Mouse (Mus musculus) kidney, postnatal 0 days (tissue): ENCODE measurements around the gene Tomm20. TPM values are rescaled to one million over a fixed set of nuclear protein-coding genes. Genes with fewer than 3 reads are reported as not detected.

Experiments used
- ATAC-seq: fragments of 200-750 bp; cut with Nextera tagmentation; replicated peaks from 2 replicates; pipeline ENCODE4 v1.8.0; 2017; ENCODE audit warnings: low read depth, moderate number of reproducible peaks, moderate TSS enrichment, moderate library complexity; ENCODE audit not compliant: low FRiP score
- DNase-seq: peaks from one replicate; pipeline ENCODE4 v3.0.0-alpha.2; 2016; ENCODE audit warnings: low spot score
- H3K27ac ChIP-seq: fragments of 300-500 bp; sonication (generic); 2 replicates; pipeline ENCODE4 v1.5.1; 2014; ENCODE audit warnings: mild to moderate bottlenecking
- H3K27me3 ChIP-seq: fragments of 300-500 bp; sonication (generic); 2 replicates; pipeline ENCODE4 v1.6.1; 2014; ENCODE audit warnings: low read length, mixed read lengths; ENCODE audit not compliant: insufficient read depth
- H3K36me3 ChIP-seq: fragments of 300-500 bp; sonication (generic); 2 replicates; pipeline ENCODE4 v1.6.1; 2014; ENCODE audit warnings: low read length, mixed read lengths; ENCODE audit not compliant: insufficient read depth
- H3K4me1 ChIP-seq: fragments of 300-500 bp; sonication (generic); replicated peaks from 2 replicates; pipeline ENCODE4 v1.6.1; 2014; ENCODE audit warnings: antibody characterized with exemption, low read length, mixed read lengths; ENCODE audit not compliant: insufficient read depth
- H3K4me2 ChIP-seq: fragments of 300-500 bp; sonication (generic); 2 replicates; pipeline ENCODE4 v1.6.1; 2014; ENCODE audit warnings: mild to moderate bottlenecking, low read length, moderate library complexity, mixed read lengths
- H3K4me3 ChIP-seq: fragments of 300-500 bp; sonication (generic); replicated peaks from 2 replicates; pipeline ENCODE4 v1.5.1; 2014; ENCODE audit warnings: low read depth, low read length
- H3K9ac ChIP-seq: fragments of 300-500 bp; sonication (generic); 2 replicates; pipeline ENCODE4 v1.6.1; 2014; ENCODE audit warnings: low read depth, low read length
- H3K9me3 ChIP-seq: fragments of 300-500 bp; sonication (generic); replicated peaks from 2 replicates; pipeline ENCODE4 v1.6.1; 2016; ENCODE audit warnings: low read length, inconsistent platforms, mixed read lengths
- CTCF ChIP-seq: IDR thresholded peaks from 2 replicates; pipeline ENCODE4 v1.5.1; 2016; ENCODE audit warnings: antibody characterized with exemption, low read depth, mild to moderate bottlenecking, moderate library complexity
- WGBS: fragments of 180-500 bp; shearing (Covaris S2); extraction: QIAGEN DNeasy Blood & Tissue Kit; methylation state at CpG from one replicate; pipeline ENCODE4 v1.1.7; 2014; 5-methylcytosine and 5-hydroxymethylcytosine counted together
- polyA plus RNA-seq: library from polyadenylated mRNA; unstranded; fragments of >200 nt; fragmentation: Nextera tagmentation; extraction: Ambion mirVana; gene quantifications from 2 replicates; pipeline ENCODE4 v1.2.1, GENCODE M21; 2015

Gene Tomm20
- polyA plus RNA-seq, 1 experiment from 2014 or later = 315 TPM

DNA sequence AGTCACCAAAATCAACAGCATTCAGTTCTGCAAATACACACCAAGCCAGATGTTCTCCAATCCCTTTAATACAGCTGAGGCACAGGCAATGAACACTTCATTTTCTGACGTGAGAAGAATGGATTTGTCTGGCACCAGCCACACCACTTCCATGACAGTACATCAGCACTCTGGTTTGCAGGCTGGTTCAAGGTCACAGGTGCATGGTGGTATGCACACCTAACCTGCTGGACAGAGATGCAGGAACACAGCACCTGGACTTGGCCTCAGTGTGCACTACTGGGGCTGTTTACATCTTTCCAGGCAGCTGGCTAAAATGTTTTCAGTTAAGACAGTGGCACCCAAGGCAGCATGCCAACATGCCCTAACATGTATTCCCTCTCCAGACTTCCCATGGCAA lies 13.0 kb downstream of the Tomm20 start:
- Histone ChIP-seq H3K27me3 (no peaks in the 10 kb centered on the region), H3K9ac (no peak overlapping the region), H3K4me2 (no peak overlapping the region), H3K36me3 (peaks cover 35% of the 10 kb centered on the region), H3K4me3 (no peak overlapping the region), H3K27ac (no peak overlapping the region), H3K4me1 (no peaks in the 10 kb centered on the region), H3K9me3 (no peaks in the 10 kb centered on the region)
- no peak for TF ChIP-seq CTCF
- ATAC-seq (no peak), DNase-seq (no peak)
- WGBS = 79% methylated on average over 1 of the region's 1 CpGs

GRCm38 (mm10) chr8:126932249-126932648 lies 13.4 kb downstream of the Tomm20 start:
- Histone ChIP-seq H3K27me3 (no peaks in the 10 kb centered on the region), H3K36me3 (peaks cover 32% of the 10 kb centered on the region), H3K4me3 (no peak overlapping the region), H3K9me3 (no peaks in the 10 kb centered on the region), H3K4me1 (no peaks in the 10 kb centered on the region), H3K27ac (no peak overlapping the region), H3K9ac (no peak overlapping the region), H3K4me2 (no peak overlapping the region)
- 79% methylated on average over 1 of the region's 1 CpGs for WGBS
- no peak for DNase-seq
- TF ChIP-seq CTCF = no peak
- ATAC-seq = no peak

DNA sequence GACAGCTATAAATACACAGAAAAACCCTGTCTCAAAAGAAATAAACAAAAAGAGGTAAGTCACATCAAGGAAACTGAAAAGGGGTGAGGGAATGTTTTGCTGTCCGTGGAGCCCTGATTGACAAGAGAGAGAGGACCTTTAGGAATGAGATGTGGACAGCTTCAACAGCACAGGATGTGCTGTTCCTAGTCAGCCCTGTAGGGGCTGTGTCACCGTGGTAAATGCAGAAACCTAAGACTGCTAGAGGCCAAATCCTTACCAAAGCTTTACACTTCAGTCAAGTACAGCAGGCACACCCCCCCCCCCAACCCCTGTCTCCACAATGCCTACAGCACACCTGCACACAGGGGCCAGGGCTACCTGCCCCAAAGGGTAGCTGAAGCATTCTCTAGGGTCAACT lies 13.9 kb downstream of the Tomm20 start:
- Histone ChIP-seq H3K27me3 (no peaks in the 10 kb centered on the region), H3K4me2 (no peak overlapping the region), H3K27ac (no peak overlapping the region), H3K36me3 (peaks cover 27% of the 10 kb centered on the region), H3K9ac (no peak overlapping the region), H3K4me1 (no peaks in the 10 kb centered on the region), H3K9me3 (no peaks in the 10 kb centered on the region), H3K4me3 (no peak overlapping the region)
- DNase-seq (peak; percentile 45), ATAC-seq (0 out of 2 replicates have a peak, but pooled peaks have one; percentile 31)
- TF ChIP-seq CTCF = peak; percentile 54
- 35% methylated on average over 2 of the region's 2 CpGs for WGBS

DNA sequence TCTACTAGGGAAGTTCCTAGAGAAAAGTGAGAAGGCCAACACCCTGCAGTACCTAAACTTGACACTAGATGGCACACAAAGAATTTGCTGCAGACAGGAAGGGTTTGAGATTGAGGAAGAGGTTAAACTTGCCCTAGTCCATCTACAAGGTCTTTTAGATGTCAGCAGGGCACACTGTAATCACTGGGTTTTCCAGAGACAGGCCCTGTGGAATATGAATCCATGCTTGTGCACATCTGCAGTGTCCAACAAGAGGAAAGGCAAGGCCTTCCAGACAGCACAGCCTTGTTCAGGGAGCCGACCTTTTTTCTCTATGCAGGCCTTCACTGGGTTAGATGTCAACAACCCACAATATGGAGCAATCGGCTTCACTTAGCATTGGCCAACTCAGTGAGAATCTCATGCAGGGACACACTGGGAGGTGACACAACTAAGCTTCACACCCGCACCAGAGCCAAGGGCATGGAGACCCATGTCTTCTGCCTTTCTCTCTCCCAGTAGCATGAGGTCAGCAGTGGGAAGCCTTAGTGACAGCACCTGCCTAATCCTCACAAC lies 16.0 kb downstream of the Tomm20 start:
- H3K9me3 ChIP-seq = no peaks in the 10 kb centered on the region
- peak; percentile 79 for DNase-seq
- no peak for ATAC-seq
- no peak overlapping the region for H3K9ac ChIP-seq
- WGBS = 72% methylated on average over 3 of the region's 3 CpGs
- H3K27ac ChIP-seq = 0 out of 2 replicates have a peak overlapping the region, but pooled peaks have one; percentile 10
- H3K36me3 ChIP-seq = peaks cover 19% of the 10 kb centered on the region
- H3K4me2 ChIP-seq = no peak overlapping the region
- no peaks in the 10 kb centered on the region for H3K4me1 ChIP-seq
- no peaks in the 10 kb centered on the region for H3K27me3 ChIP-seq
- peak; percentile 97 for TF ChIP-seq CTCF
- no peak overlapping the region for H3K4me3 ChIP-seq

- H3K9ac ChIP-seq = no peak overlapping the region
- 74% methylated on average over 10 of the region's 10 CpGs for WGBS
- no peak for TF ChIP-seq CTCF
- peak overlapping the region; percentile 21; the same call in 1 of the 2 replicates for H3K27ac ChIP-seq
- H3K36me3 ChIP-seq = peaks cover 15% of the 10 kb centered on the region
- peak; percentile 40 for ATAC-seq
- H3K9me3 ChIP-seq = no peaks in the 10 kb centered on the region
- H3K27me3 ChIP-seq = no peaks in the 10 kb centered on the region
- H3K4me1 ChIP-seq = no peaks in the 10 kb centered on the region
- H3K4me2 ChIP-seq = no peak overlapping the region
- no peak overlapping the region for H3K4me3 ChIP-seq
- DNase-seq = no peak
These were observed 16.7 kb downstream of the Tomm20 start for GRCm38 (mm10) chr8:126928755-126929505.

- DNase-seq (no peak), ATAC-seq (peak; percentile 38; the same call in 1 of the 2 replicates)
- H3K9ac ChIP-seq = no peak overlapping the region
- no peak for TF ChIP-seq CTCF
- no peaks in the 10 kb centered on the region for H3K4me1 ChIP-seq
- no peaks in the 10 kb centered on the region for H3K27me3 ChIP-seq
- no peaks in the 10 kb centered on the region for H3K9me3 ChIP-seq
- no peak overlapping the region for H3K4me3 ChIP-seq
- H3K4me2 ChIP-seq = no peak overlapping the region
- peak overlapping the region; percentile 21 for H3K27ac ChIP-seq
- H3K36me3 ChIP-seq = peaks cover 8% of the 10 kb centered on the region
These were observed 17.6 kb downstream of the Tomm20 start for GRCm38 (mm10) chr8:126928028-126928427.
